ENCODE assay signal across 21 mouse cellular contexts in the genomic region with DNA sequence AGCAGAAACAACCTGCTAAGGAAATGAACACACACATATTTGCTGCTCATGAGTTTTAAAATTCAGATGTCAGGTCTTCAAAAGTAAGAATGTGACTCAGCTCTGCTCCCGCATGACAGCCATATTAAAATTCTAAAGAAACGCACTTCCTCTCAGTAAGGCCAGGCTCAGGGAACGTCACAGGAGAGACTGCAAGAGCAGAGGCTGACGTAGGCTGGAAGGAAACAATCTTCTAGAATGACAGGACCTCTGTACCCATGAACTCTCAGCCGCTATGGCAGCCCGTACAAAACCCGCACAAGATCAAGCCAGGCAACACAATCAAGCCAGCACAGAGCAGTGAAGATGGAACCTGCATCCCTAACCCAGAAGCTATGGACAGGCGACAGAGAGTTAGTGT. TPM values are rescaled to one million over a fixed set of nuclear protein-coding genes. Genes with fewer than 3 reads are reported as not detected.
DNase-seq lines count a peak whose midpoint lies in the region; ATAC-seq and TF ChIP-seq lines count a peak whose summit lies in the region.
"Had no signal": no experiment of that assay in that cellular context is flagged by ENCODE, and none has a peak within 500 bp of the region (broad histone marks: within the 10 kb centered on the region; RNA-seq: fewer than 3 reads in every experiment).

No protein-coding gene starts in this region.

- intact Hi-C loops in left cerebral cortex, postnatal 36 days (cut with DNase I) = no loop called here
- intact Hi-C loops in left cerebral cortex, postnatal 10 days (cut with DNase I) = loop anchor here (10.0 kb wide), 1 partner anchor 596 kb away; no protein-coding TSS in a partner anchor

- WGBS in lung, postnatal 0 days = 72% methylated on average over 8 of the region's 8 CpGs

- no peak; the same call in 1 of the 2 replicates for TF ChIP-seq EP300 in lung, postnatal 0 days (IDR thresholded peaks at IDR 0.05)

- no peak overlapping the region for H3K4me2 ChIP-seq in lung, postnatal 0 days (replicated peaks; ENCODE audit: low read depth, low read length)
- H3K4me2 ChIP-seq: embryonic facial prominence, embryonic 13.5 days; forebrain, embryonic 12.5 days; heart, embryonic 13.5 days; hindbrain, embryonic 13.5 days; midbrain, embryonic 13.5 days; neural tube, embryonic 12.5 days had no signal

- H3K4me3 ChIP-seq in lung, postnatal 0 days (ENCODE audit: low read depth, low read length) = no peak overlapping the region
- H3K4me3 ChIP-seq: embryonic facial prominence, embryonic 13.5 days; forebrain, embryonic 12.5 days; heart, embryonic 13.5 days; hindbrain, embryonic 13.5 days; midbrain, embryonic 13.5 days; neural tube, embryonic 12.5 days had no signal

- peak; percentile 66 for ATAC-seq in lung, postnatal 0 days
- ATAC-seq: activated CD4-positive, CD25-positive, alpha-beta regulatory T cell, adult 4 months; midbrain, embryonic 13.5 days had no signal

- H3K9me3 ChIP-seq in lung, postnatal 0 days (ENCODE audit: low read length) = no peaks in the 10 kb centered on the region
- H3K9me3 ChIP-seq: embryonic facial prominence, embryonic 13.5 days; forebrain, embryonic 12.5 days; heart, embryonic 13.5 days; hindbrain, embryonic 13.5 days; midbrain, embryonic 13.5 days; neural tube, embryonic 12.5 days had no signal

- H3K9ac ChIP-seq in lung, postnatal 0 days (replicated peaks; ENCODE audit: low read depth) = no peak overlapping the region
- H3K9ac ChIP-seq: embryonic facial prominence, embryonic 13.5 days; forebrain, embryonic 12.5 days; heart, embryonic 13.5 days; hindbrain, embryonic 13.5 days; midbrain, embryonic 13.5 days; neural tube, embryonic 12.5 days had no signal

- DNase-seq in heart, adult 11 months = peak; percentile 89
- DNase-seq in heart, adult 9 months (ENCODE audit: low spot score in 2 of 2) = no peak
- DNase-seq in lung, postnatal 0 days (ENCODE audit: low spot score) = peak; percentile 41
- DNase-seq in lung, postnatal 14 days = no peak
- peak; percentile 22 for DNase-seq in kidney, postnatal 14 days
- DNase-seq in adrenal gland, postnatal 10 days = no peak
- DNase-seq in left cerebral cortex, postnatal 36 days (ENCODE audit: low spot score in 2 of 2) = no peak
- DNase-seq in left cerebral cortex, postnatal 10 days (ENCODE audit: extremely low spot score in 1 of 2, low spot score in 2 of 2) = no peak
- DNase-seq: B cell, adult 2 months; cerebellum, adult 18-20 months; gastrocnemius, postnatal 10 days; left cerebral cortex, postnatal 4 days; right cerebral cortex, postnatal 14 days; thymus, adult 18-20 months had no signal

- no peak overlapping the region for H3K27ac ChIP-seq in lung, postnatal 0 days (ENCODE audit: low read length)
- H3K27ac ChIP-seq: embryonic facial prominence, embryonic 13.5 days; forebrain, embryonic 12.5 days; heart, embryonic 13.5 days; hindbrain, embryonic 13.5 days; midbrain, embryonic 13.5 days; neural tube, embryonic 12.5 days had no signal

- no peaks in the 10 kb centered on the region for H3K36me3 ChIP-seq in lung, postnatal 0 days (ENCODE audit: insufficient read depth, low read length)
- H3K36me3 ChIP-seq: midbrain, embryonic 13.5 days; neural tube, embryonic 12.5 days had no signal

- no peaks in the 10 kb centered on the region for H3K27me3 ChIP-seq in lung, postnatal 0 days (replicated peaks; ENCODE audit: insufficient read depth, low read length)
- H3K27me3 ChIP-seq: embryonic facial prominence, embryonic 13.5 days; forebrain, embryonic 12.5 days; heart, embryonic 13.5 days; hindbrain, embryonic 13.5 days; midbrain, embryonic 13.5 days; neural tube, embryonic 12.5 days had no signal

- peaks cover 8% of the 10 kb centered on the region; the same call in 1 of the 2 replicates for H3K4me1 ChIP-seq in lung, postnatal 0 days (ENCODE audit: insufficient read depth, low read depth, low read length)
- H3K4me1 ChIP-seq: forebrain, embryonic 12.5 days; hindbrain, embryonic 13.5 days; midbrain, embryonic 13.5 days; neural tube, embryonic 12.5 days had no signal

- TF ChIP-seq CTCF in lung, postnatal 0 days (IDR thresholded peaks at IDR 0.05) = no peak

RNA-seq across cellular contexts. Expression of a gene that starts 31.6 kb away (rescaled TPM):
- 24.1 and 27.6 TPM in 2 replicates for polyA plus RNA-seq in lung, postnatal 0 days (2015; fragmentation: Nextera tagmentation; extraction: Ambion mirVana)
- 10 to 100 TPM; 39.3 to 43.6 TPM for total RNA-seq in adrenal gland, postnatal 10 days (2021)
- total RNA-seq in left cerebral cortex, postnatal 36 days (2021) = 10 to 100 TPM; 10.1 to 10.2 TPM
- total RNA-seq in left cerebral cortex, postnatal 10 days (2021) = 10 to 100 TPM; 11.0 to 11.4 TPM

RNA-seq across cellular contexts. Expression of a gene that starts 52.1 kb away (rescaled TPM):
- polyA plus RNA-seq in lung, postnatal 0 days (2015; fragmentation: Nextera tagmentation; extraction: Ambion mirVana) = 37.7 and 42.9 TPM in 2 replicates
- 10 to 100 TPM; 48.7 to 51.6 TPM for total RNA-seq in adrenal gland, postnatal 10 days (2021)
- total RNA-seq in left cerebral cortex, postnatal 36 days (2021) = 10 to 100 TPM; 53.7 to 58.1 TPM
- 10 to 100 TPM; 64.3 to 71.6 TPM for total RNA-seq in left cerebral cortex, postnatal 10 days (2021)

RNA-seq across cellular contexts. Expression of a gene that starts 52.1 kb away (rescaled TPM):
- polyA plus RNA-seq in lung, postnatal 0 days (2015; fragmentation: Nextera tagmentation; extraction: Ambion mirVana) = 43.4 and 47.6 TPM in 2 replicates
- total RNA-seq in adrenal gland, postnatal 10 days (2021) = 10 to 100 TPM; 33.2 to 37.9 TPM
- total RNA-seq in left cerebral cortex, postnatal 36 days (2021) = 10 to 100 TPM; 27.1 to 31.5 TPM
- 10 to 100 TPM; 33.1 to 34.3 TPM for total RNA-seq in left cerebral cortex, postnatal 10 days (2021)

Comparison
In these comparisons a context has a peak if more than half of its experiments do, and no peak if none do; other contexts are left out.
1. DNase-seq: peak in heart, adult 11 months (single experiment), lung, postnatal 0 days (single experiment) and kidney, postnatal 14 days (single experiment); none in heart, adult 9 months (0 of 2), lung, postnatal 14 days (single experiment), adrenal gland, postnatal 10 days (single experiment), left cerebral cortex, postnatal 36 days (0 of 2) and left cerebral cortex, postnatal 10 days (0 of 2).